Mouse (Mus musculus) stomach, postnatal 0 days (tissue): Measurements from ENCODE around the gene Noxo1.

Experiments
- CTCF ChIP-seq: IDR thresholded peaks from 2 replicates; pipeline ENCODE4 v1.5.1; 2016; ENCODE audit warnings: antibody characterized with exemption, low read depth, mild to moderate bottlenecking, moderate library complexity
- EP300 ChIP-seq: optimal IDR thresholded peaks from 2 replicates; pipeline ENCODE3; 2016; ENCODE audit warnings: antibody characterized with exemption

DNA sequence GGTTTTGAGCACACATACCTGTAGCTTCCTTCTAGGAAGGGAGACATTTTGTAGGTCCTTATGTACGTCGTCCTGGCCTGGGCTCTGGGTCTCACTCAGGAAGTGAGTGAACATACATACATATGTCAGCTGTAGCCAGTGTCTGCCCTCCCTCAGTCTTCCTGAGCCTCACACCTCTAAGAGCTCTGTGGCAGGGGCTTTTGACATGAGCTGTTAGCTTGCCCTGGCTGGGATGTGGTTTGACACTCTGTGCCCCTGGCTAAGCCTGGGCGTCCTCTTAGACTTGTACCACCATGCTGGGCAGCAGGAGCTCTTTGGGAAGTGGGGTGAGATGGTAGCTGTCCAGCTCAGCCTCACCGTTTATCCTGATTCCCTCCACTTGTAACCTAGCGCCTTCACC, 24.7 kb upstream of the Noxo1 start:
- no peak for TF ChIP-seq CTCF
- TF ChIP-seq EP300: no peak
